Mouse (Mus musculus): Measurements from ENCODE around the gene Olfr1350. TPM values are rescaled to one million over a fixed set of nuclear protein-coding genes. Genes with fewer than 3 reads are reported as not detected.

Gene Olfr1350
- polyA plus RNA-seq, 1 experiment from 2014 or later = not detected

Other genes with a start within 250 kb of the Olfr1350 start
- 4.6 and 5.9 TPM in 2 replicates for gene Zfp583, start 233.6 kb upstream of the Olfr1350 start, polyA plus RNA-seq (2015; fragmentation: Nextera tagmentation; extraction: Ambion mirVana)
- gene Gm3854, start 221.1 kb upstream of the Olfr1350 start, polyA plus RNA-seq (2015; fragmentation: Nextera tagmentation; extraction: Ambion mirVana) = 1.3 and 1.7 TPM in 2 replicates
- 2.8 and 3.0 TPM in 2 replicates for gene Zfp78, start 201.6 kb upstream of the Olfr1350 start, polyA plus RNA-seq (2015; fragmentation: Nextera tagmentation; extraction: Ambion mirVana)
- gene Zfp28, start 181.5 kb upstream of the Olfr1350 start, polyA plus RNA-seq (2015; fragmentation: Nextera tagmentation; extraction: Ambion mirVana) = 6.4 and 6.7 TPM in 2 replicates
- 0.31 TPM in 1 of 2 replicates, not detected in the other for gene Smim17, start 166.1 kb upstream of the Olfr1350 start, polyA plus RNA-seq (2015; fragmentation: Nextera tagmentation; extraction: Ambion mirVana)
- not detected in 2 replicates for gene Gm20715, start 154.6 kb upstream of the Olfr1350 start, polyA plus RNA-seq (2015; fragmentation: Nextera tagmentation; extraction: Ambion mirVana)
- gene Olfr1344, start 126.2 kb upstream of the Olfr1350 start, polyA plus RNA-seq (2015; fragmentation: Nextera tagmentation; extraction: Ambion mirVana) = not detected in 2 replicates
- gene Olfr1336, start 108.7 kb upstream of the Olfr1350 start, polyA plus RNA-seq (2015; fragmentation: Nextera tagmentation; extraction: Ambion mirVana) = not detected in 2 replicates
- not detected in 2 replicates for gene Olfr1346, start 97.7 kb upstream of the Olfr1350 start, polyA plus RNA-seq (2015; fragmentation: Nextera tagmentation; extraction: Ambion mirVana)
- gene Olfr5, start 77.9 kb upstream of the Olfr1350 start, polyA plus RNA-seq (2015; fragmentation: Nextera tagmentation; extraction: Ambion mirVana) = not detected in 2 replicates
- gene Olfr1347, start 65.1 kb upstream of the Olfr1350 start, polyA plus RNA-seq (2015; fragmentation: Nextera tagmentation; extraction: Ambion mirVana) = not detected in 2 replicates
- gene Olfr1348, start 56.1 kb upstream of the Olfr1350 start, polyA plus RNA-seq (2015; fragmentation: Nextera tagmentation; extraction: Ambion mirVana) = not detected in 2 replicates
- gene Olfr1349, start 41.9 kb upstream of the Olfr1350 start, polyA plus RNA-seq (2015; fragmentation: Nextera tagmentation; extraction: Ambion mirVana) = not detected in 2 replicates
- gene Zim1, start 131.6 kb downstream of the Olfr1350 start, polyA plus RNA-seq (2015; fragmentation: Nextera tagmentation; extraction: Ambion mirVana) = 4.9 and 7.0 TPM in 2 replicates
- gene Peg3, start 165.6 kb downstream of the Olfr1350 start, polyA plus RNA-seq (2015; fragmentation: Nextera tagmentation; extraction: Ambion mirVana) = 148 and 157 TPM in 2 replicates
- gene Usp29, start 165.7 kb downstream of the Olfr1350 start, polyA plus RNA-seq (2015; fragmentation: Nextera tagmentation; extraction: Ambion mirVana) = 4.9 and 5.6 TPM in 2 replicates